Mouse (Mus musculus): ENCODE data around the gene Prss33.

Gene Prss33

DNA sequence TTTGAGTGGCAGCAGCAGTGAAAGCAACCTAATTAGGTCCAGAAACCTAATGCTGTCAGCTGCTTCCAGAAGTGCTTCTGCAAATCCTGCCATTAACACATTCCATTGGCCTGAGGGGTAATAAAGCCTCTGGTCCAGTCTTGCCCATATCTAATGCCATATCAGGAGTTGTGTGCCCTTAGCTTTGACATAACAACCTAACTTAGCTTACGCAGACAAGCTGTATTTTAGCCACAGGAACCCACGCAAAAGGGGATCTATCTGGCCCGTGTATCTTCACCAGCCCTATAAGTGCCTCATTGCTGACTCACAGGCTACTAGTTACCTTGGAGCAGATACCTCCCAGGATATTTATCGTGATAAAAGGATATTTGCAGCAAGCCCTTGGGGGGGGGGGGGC lies 10.3 kb downstream of the Prss33 start:
- no peak for DNase-seq (ENCODE audit: low spot score)

DNA sequence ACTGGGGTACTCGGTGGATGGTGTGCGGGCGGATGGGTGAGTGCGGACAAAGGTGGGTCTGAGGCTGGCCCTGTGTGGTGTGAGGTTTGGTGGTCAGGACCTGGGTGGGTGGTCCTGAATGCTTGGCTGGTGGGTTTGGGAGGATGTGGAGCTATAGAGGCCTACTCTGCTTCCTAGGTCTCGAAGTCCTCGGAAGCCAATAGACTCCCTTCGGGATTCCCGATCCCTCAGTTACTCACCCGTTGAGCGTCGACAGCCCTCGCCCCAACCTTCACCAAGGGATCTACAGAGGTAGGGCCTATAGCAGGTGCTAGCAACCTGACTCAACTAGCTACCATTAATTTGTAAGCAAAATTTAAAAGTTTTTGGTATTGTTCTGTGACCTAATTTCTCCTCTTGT lies 12.2 kb downstream of the Prss33 start:
- no peak for DNase-seq (ENCODE audit: low spot score)

GRCm38 (mm10) chr17:23823018-23823417 lies 12.8 kb downstream of the Prss33 start:
- no peak for DNase-seq (ENCODE audit: low spot score)

DNA sequence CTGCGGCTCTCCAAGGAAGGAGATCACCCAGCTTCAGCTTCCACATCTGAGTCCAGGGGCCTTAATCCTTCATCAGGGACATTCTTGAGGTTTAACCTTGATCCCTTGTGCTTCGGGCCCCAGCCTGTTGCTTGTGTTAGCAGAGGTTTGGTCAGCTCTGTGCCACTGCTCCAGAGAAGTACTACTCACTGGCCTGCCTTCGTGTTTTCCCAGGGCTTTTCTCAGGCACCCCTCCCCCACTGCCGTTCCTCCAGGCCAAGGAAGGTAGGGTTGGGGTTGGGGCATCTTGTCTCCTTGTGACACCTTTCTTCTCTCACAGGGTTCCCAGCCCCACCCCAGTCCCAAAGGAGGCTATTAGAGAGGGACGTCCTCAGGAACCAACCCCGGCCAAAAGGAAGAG lies 13.8 kb downstream of the Prss33 start:
- DNase-seq (ENCODE audit: low spot score) = no peak

- no peak for DNase-seq (ENCODE audit: low spot score)
Observed at GRCm38 (mm10) chr17:23820731-23821130, 15.1 kb downstream of the Prss33 start.

GRCm38 (mm10) chr17:23819235-23819634 lies 16.6 kb downstream of the Prss33 start:
- no peak for DNase-seq (ENCODE audit: low spot score)

DNA sequence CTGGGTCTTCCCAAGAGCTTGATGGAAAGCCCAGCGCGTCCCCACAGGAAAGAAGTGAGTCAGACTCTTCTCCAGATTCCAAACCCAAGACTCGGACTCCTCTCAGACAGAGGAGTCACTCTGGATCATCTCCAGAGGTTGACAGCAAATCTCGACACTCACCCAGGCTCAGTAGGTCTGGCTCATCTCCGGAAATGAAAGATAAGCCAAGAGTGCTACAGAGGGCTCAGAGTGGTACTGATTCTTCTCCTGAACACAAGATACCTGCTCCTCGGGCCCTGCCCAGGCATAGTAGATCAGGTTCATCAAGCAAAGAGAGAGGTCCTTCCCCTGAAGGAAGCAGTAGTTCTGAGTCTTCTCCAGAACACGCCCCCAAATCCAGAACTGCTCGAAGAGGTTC lies 17.3 kb downstream of the Prss33 start:
- DNase-seq (ENCODE audit: low spot score) = no peak

DNA sequence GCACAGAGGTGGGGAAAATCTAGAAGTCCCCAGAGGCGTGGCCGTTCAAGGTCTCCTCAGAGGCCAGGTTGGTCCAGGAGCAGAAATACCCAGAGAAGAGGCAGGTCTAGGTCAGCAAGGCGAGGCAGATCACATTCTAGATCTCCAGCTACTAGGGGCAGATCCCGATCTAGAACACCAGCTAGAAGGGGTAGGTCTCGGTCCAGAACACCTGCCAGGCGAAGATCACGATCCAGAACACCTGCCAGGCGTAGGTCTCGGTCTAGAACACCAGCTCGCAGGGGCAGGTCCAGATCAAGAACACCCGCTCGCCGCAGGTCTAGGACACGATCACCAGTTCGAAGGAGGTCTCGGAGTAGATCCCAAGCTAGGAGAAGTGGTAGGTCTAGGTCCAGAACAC lies 20.2 kb downstream of the Prss33 start:
- DNase-seq (ENCODE audit: low spot score) = no peak

- DNase-seq (ENCODE audit: low spot score) = no peak
Observed at GRCm38 (mm10) chr17:23807918-23808317, 27.9 kb downstream of the Prss33 start.

DNA sequence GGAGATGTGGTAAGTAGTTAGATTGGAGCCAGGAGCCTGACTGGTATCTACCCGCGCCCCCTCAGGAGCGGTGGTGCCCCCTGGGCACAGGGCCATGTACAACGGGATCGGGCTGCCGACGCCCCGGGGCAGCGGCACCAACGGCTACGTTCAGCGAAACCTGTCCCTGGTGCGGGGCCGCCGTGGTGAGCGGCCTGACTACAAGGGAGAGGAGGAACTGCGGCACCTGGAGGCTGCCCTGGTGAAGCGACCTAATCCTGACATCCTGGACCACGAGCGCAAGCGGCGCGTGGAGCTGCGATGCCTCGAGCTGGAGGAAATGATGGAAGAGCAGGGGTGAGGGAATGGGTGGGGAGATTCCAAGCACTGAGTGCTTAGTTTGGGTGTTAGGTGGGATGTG lies 29.0 kb downstream of the Prss33 start:
- no peak for DNase-seq (ENCODE audit: low spot score)

GRCm38 (mm10) chr17:23804426-23805085 lies 31.3 kb downstream of the Prss33 start:
- DNase-seq (ENCODE audit: low spot score) = no peak

- peak; percentile 94 for DNase-seq (ENCODE audit: low spot score)
Observed at GRCm38 (mm10) chr17:23803366-23804041, 32.4 kb downstream of the Prss33 start.

- DNase-seq (ENCODE audit: low spot score) = peak; percentile 99
Observed at GRCm38 (mm10) chr17:23802746-23803365, 33.0 kb downstream of the Prss33 start.

DNA sequence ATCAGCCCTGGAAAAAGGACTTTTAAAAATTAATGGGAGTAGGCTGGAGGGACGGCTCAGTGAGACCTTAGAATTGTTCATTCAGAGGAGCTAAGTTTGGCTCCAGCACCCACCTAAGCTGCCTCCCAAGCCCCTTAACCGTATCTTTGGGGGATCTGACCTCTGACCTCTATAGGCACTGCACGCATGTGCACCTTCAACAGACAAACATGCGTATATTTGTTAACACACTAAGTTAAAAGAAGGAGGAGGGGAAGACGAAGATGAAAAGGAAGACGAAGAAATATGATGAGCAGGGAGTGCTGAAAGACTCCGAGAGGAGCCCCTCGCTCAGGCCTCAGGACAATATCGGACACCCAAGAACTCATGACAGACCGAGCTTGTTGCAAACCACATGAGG lies 34.2 kb downstream of the Prss33 start:
- no peak for DNase-seq (ENCODE audit: low spot score)

DNA sequence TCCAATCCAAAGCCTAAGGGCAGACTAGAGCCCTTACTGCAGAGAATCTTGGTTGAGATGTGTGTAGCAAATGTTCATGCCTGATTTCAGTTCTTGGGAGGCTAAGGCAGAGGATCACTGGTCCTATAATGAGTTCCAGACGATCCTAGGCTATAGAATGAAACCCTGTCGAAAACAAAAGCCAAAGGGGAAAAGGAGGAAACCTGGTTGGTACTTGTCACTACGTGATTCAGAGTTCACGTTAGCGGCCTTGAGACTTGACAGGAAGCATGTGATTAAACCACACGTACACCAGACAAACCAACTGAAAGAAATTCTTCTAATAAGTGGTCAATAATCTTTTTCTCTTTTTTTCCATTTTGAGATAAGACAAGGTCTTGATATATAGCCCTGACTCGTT lies 38.5 kb downstream of the Prss33 start:
- DNase-seq (ENCODE audit: low spot score) = peak; percentile 45

GRCm38 (mm10) chr17:23795323-23795722 lies 40.5 kb downstream of the Prss33 start:
- DNase-seq (ENCODE audit: low spot score) = no peak

DNA sequence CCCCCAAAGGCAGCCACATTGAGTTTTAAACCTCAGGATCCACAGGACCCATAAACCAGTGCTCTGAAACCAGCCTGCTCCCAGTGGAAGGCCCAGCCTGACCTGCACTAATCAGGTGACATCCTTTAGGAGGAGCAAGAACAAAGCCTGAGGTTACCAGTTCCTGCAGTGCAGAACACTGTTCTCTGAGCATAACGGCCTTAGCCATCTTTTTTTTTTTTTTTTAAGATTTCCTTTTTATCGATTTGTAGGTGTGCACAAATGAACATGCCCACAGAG lies 44.8 kb downstream of the Prss33 start:
- no peak for DNase-seq (ENCODE audit: low spot score)

DNA sequence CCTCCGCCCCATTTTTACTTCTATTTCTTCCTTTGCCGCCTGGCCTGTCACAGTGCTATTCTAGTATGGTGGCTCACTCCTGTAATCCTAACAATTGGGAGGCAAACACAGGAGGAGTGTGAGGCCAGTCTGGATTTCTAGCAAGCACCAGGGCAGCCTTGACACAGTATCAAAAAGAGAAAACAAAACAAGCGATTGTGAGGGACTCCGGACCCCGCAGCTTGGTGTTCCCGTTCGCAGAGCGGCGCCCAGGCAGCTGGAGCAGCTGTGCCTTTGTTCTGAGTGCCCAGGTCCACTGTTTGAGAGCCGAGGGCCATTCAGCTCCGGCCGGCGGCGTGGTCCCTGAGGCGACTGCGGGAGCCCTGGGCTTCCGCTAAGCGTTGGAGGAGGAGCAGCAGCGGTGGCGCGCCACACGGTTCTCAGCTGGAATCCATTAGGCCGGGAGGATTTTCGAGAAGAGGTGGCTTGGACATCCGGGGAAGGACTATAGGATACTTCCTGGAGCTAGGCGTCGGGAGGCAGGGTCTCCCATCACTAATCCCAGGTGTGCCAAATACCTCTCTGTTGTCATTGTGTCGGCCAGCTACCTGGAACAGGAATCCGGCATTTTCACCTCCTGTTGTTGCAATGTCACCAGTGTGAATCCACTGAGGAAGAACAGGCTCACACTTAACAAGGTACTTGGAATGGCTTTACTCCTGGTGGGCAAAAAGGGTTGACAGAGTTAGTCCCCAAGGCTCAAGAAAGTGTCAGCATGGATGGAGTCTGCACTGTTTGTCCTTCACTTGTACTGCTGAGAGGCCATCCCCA lies 45.4 kb downstream of the Prss33 start, which contains the start of gene Srrm2:
Srrm2 (plus strand) TSS at position 264 of the 810 bp plus-strand sequence.
- DNase-seq (ENCODE audit: low spot score) = peak; percentile 83

GRCm38 (mm10) chr17:23789749-23790268 lies 46.0 kb downstream of the Prss33 start:
- DNase-seq (ENCODE audit: low spot score) = peak; percentile 17

DNA sequence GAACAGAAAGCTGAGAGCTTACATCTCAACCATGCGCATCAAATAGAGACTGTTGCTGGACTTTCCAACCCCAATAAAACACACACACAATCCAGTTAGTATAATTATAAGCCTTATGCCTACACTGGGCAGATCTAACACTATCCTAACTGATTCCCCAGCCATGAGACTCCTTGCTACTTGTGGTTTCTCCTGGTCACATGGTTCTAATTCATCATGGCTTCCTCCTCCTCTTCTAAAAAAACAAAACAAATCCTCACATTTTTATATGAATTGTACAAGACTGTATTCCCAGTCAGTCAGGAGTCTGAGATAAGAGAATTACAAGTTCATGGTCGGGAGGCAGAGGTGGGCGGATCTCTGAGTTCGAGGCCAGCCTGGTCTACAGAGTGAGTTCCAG lies 46.9 kb downstream of the Prss33 start:
- DNase-seq (ENCODE audit: low spot score) = no peak

DNA sequence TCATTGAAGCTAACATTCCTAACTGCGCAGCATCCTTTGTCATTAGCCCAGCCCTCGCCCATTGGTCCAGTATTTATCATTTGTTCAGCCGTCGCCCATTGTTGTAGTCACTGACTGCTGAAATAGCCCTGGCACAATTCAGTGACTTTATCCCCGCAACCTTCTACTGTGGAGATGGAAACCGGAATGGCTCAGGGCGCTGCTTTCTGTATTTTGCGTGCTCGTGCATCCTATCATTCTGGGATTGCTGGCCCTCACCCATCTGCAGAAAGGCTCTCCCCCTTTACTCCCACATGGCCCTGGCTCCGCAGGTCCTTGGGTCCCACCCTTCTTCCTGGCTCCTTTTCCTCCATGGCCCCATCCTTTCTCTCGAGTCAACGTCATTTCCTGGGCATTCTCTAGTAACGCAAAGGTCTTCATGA lies 49.3 kb downstream of the Prss33 start:
- DNase-seq (ENCODE audit: low spot score) = peak; percentile 73

Measured in embryo, embryonic 10.5 days (tissue).